14 mouse cellular contexts compared by ENCODE assay signal in genomic region chr6:100977201-100977691, GRCm38 (mm10).
DNase-seq lines count a peak whose midpoint lies in the region; ATAC-seq and TF ChIP-seq lines count a peak whose summit lies in the region.
"Had no signal": no experiment of that assay in that cellular context is flagged by ENCODE, and none has a peak within 500 bp of the region (broad histone marks: within the 10 kb centered on the region; RNA-seq: fewer than 3 reads in every experiment).

No protein-coding gene starts in this region.

- H3K4me3 ChIP-seq in intestine, embryonic 15.5 days (replicated peaks) = no peak overlapping the region
- H3K4me3 ChIP-seq in intestine, embryonic 16.5 days (ENCODE audit: low read length) = no peak overlapping the region
- no peak overlapping the region for H3K4me3 ChIP-seq in hindbrain, embryonic 11.5 days (ENCODE audit: low read depth, low read length)
- no peak overlapping the region for H3K4me3 ChIP-seq in limb, embryonic 14.5 days (replicated peaks; ENCODE audit: low read length)
- H3K4me3 ChIP-seq in neural tube, embryonic 14.5 days (ENCODE audit: low read depth, low read length) = no peak overlapping the region
- H3K4me3 ChIP-seq: heart, adult 2 months; liver, embryonic 15.5 days had no signal

- no peaks in the 10 kb centered on the region for H3K9me3 ChIP-seq in intestine, embryonic 15.5 days
- H3K9me3 ChIP-seq in intestine, embryonic 16.5 days (ENCODE audit: control insufficient read depth, low read length) = no peaks in the 10 kb centered on the region
- no peaks in the 10 kb centered on the region for H3K9me3 ChIP-seq in hindbrain, embryonic 11.5 days (ENCODE audit: control insufficient read depth, low read length)
- no peaks in the 10 kb centered on the region for H3K9me3 ChIP-seq in limb, embryonic 14.5 days (ENCODE audit: control insufficient read depth, low read length)
- H3K9me3 ChIP-seq in neural tube, embryonic 14.5 days (ENCODE audit: control insufficient read depth, low read length) = no peaks in the 10 kb centered on the region
- H3K9me3 ChIP-seq: liver, embryonic 15.5 days had no signal

- H3K4me1 ChIP-seq in intestine, embryonic 15.5 days (replicated peaks) = 0 out of 2 replicates have a peak, but pooled peaks cover 6% of the 10 kb centered on the region
- 0 out of 2 replicates have a peak, but pooled peaks cover 2% of the 10 kb centered on the region for H3K4me1 ChIP-seq in intestine, embryonic 16.5 days (ENCODE audit: control insufficient read depth, insufficient read depth, low read length)
- peaks cover 6% of the 10 kb centered on the region; the same call in 1 of the 2 replicates for H3K4me1 ChIP-seq in hindbrain, embryonic 11.5 days (replicated peaks; ENCODE audit: control insufficient read depth, insufficient read depth, low read length)
- H3K4me1 ChIP-seq in limb, embryonic 14.5 days (ENCODE audit: control insufficient read depth, insufficient read depth, low read length) = peaks cover 23% of the 10 kb centered on the region
- H3K4me1 ChIP-seq in neural tube, embryonic 14.5 days (ENCODE audit: control insufficient read depth, insufficient read depth, low read length) = peaks cover 20% of the 10 kb centered on the region; the same call in 1 of the 2 replicates
- H3K4me1 ChIP-seq: liver, embryonic 15.5 days had no signal

- peak; percentile 38 for DNase-seq in hindbrain, embryonic 11.5 days (ENCODE audit: low spot score)
- peak; percentile 73 for DNase-seq in limb, embryonic 14.5 days (ENCODE audit: low spot score)
- DNase-seq in frontal cortex, postnatal 25 days (ENCODE audit: low spot score in 2 of 2) = no peak
- no peak for DNase-seq in adipocyte (ENCODE audit: low spot score)
- DNase-seq in gastrocnemius, postnatal 10 days = no peak
- DNase-seq: adrenal gland, postnatal 10 days; heart, adult 2 months; heart, postnatal 4 days; kidney, postnatal 14 days had no signal

- no peak overlapping the region for H3K27ac ChIP-seq in intestine, embryonic 15.5 days
- no peak overlapping the region for H3K27ac ChIP-seq in intestine, embryonic 16.5 days (ENCODE audit: low read length)
- peak overlapping the region; percentile 67 for H3K27ac ChIP-seq in hindbrain, embryonic 11.5 days (ENCODE audit: low read depth, low read length)
- 0 out of 2 replicates have a peak overlapping the region, but pooled peaks have one; percentile 20 for H3K27ac ChIP-seq in limb, embryonic 14.5 days (replicated peaks; ENCODE audit: low read depth, low read length)
- H3K27ac ChIP-seq in neural tube, embryonic 14.5 days (ENCODE audit: low read depth, low read length) = no peak overlapping the region
- H3K27ac ChIP-seq: heart, adult 2 months; liver, embryonic 15.5 days had no signal

- H3K27me3 ChIP-seq in intestine, embryonic 15.5 days (replicated peaks) = no peaks in the 10 kb centered on the region
- no peaks in the 10 kb centered on the region for H3K27me3 ChIP-seq in intestine, embryonic 16.5 days (replicated peaks; ENCODE audit: control insufficient read depth, insufficient read depth, low read length)
- no peaks in the 10 kb centered on the region for H3K27me3 ChIP-seq in hindbrain, embryonic 11.5 days (ENCODE audit: control insufficient read depth, insufficient read depth, low read length)
- no peaks in the 10 kb centered on the region for H3K27me3 ChIP-seq in limb, embryonic 14.5 days (ENCODE audit: control insufficient read depth, insufficient read depth, low read length)
- no peaks in the 10 kb centered on the region for H3K27me3 ChIP-seq in neural tube, embryonic 14.5 days (ENCODE audit: control insufficient read depth, insufficient read depth, low read length)
- H3K27me3 ChIP-seq: liver, embryonic 15.5 days had no signal

- H3K9ac ChIP-seq in intestine, embryonic 15.5 days = no peak overlapping the region
- no peak overlapping the region for H3K9ac ChIP-seq in intestine, embryonic 16.5 days (ENCODE audit: low read depth, low read length)
- no peak overlapping the region for H3K9ac ChIP-seq in hindbrain, embryonic 11.5 days (ENCODE audit: low read depth, low read length)
- H3K9ac ChIP-seq in limb, embryonic 14.5 days (ENCODE audit: low read depth, low read length, severe bottlenecking) = no peak overlapping the region
- no peak overlapping the region for H3K9ac ChIP-seq in neural tube, embryonic 14.5 days (replicated peaks; ENCODE audit: low read depth, low read length)
- H3K9ac ChIP-seq: liver, embryonic 15.5 days had no signal

- 46% methylated on average over 9 of the region's 9 CpGs for WGBS in intestine, embryonic 15.5 days
- 39% methylated on average over 9 of the region's 9 CpGs for WGBS in intestine, embryonic 16.5 days
- WGBS in hindbrain, embryonic 11.5 days = 54% methylated on average over 9 of the region's 9 CpGs
- WGBS in limb, embryonic 14.5 days = 30% methylated on average over 9 of the region's 9 CpGs
- 34% methylated on average over 9 of the region's 9 CpGs for WGBS in neural tube, embryonic 14.5 days

- no peak for TF ChIP-seq POLR2A in limb, embryonic 14.5 days (IDR thresholded peaks at IDR 0.05; ENCODE audit: borderline replicate concordance, extremely low read depth, insufficient read depth, insufficient read length)

- ATAC-seq in intestine, embryonic 15.5 days = 0 out of 2 replicates have a peak, but pooled peaks have one; percentile 43
- ATAC-seq in intestine, embryonic 16.5 days = no peak
- peak; percentile 33 for ATAC-seq in hindbrain, embryonic 11.5 days (ENCODE audit: low FRiP score)
- peak; percentile 56 for ATAC-seq in limb, embryonic 14.5 days (ENCODE audit: low FRiP score, low read depth)
- ATAC-seq in neural tube, embryonic 14.5 days (ENCODE audit: low read depth) = peak; percentile 68; the same call in 1 of the 2 replicates
- ATAC-seq: Patski had no signal

- no peaks in the 10 kb centered on the region for H3K36me3 ChIP-seq in intestine, embryonic 15.5 days
- no peaks in the 10 kb centered on the region for H3K36me3 ChIP-seq in intestine, embryonic 16.5 days (ENCODE audit: control insufficient read depth, insufficient read depth, low read length)
- no peaks in the 10 kb centered on the region for H3K36me3 ChIP-seq in hindbrain, embryonic 11.5 days (ENCODE audit: control insufficient read depth, insufficient read depth, low read length)
- no peaks in the 10 kb centered on the region for H3K36me3 ChIP-seq in limb, embryonic 14.5 days (ENCODE audit: control insufficient read depth, insufficient read depth, low read length)
- H3K36me3 ChIP-seq in neural tube, embryonic 14.5 days (ENCODE audit: control insufficient read depth, insufficient read depth, low read length) = no peaks in the 10 kb centered on the region
- H3K36me3 ChIP-seq: liver, embryonic 15.5 days had no signal

- H3K4me2 ChIP-seq in intestine, embryonic 15.5 days (replicated peaks) = no peak overlapping the region
- H3K4me2 ChIP-seq in intestine, embryonic 16.5 days (ENCODE audit: low read depth, low read length) = no peak overlapping the region
- H3K4me2 ChIP-seq in hindbrain, embryonic 11.5 days (replicated peaks; ENCODE audit: low read depth, low read length) = no peak overlapping the region
- no peak overlapping the region for H3K4me2 ChIP-seq in limb, embryonic 14.5 days (replicated peaks; ENCODE audit: low read depth, low read length, severe bottlenecking)
- peak overlapping the region; percentile 6; the same call in 1 of the 2 replicates for H3K4me2 ChIP-seq in neural tube, embryonic 14.5 days (ENCODE audit: low read depth, low read length)
- H3K4me2 ChIP-seq: liver, embryonic 15.5 days had no signal

Comparison
In these comparisons a context has a peak if more than half of its experiments do, and no peak if none do; other contexts are left out.
1. H3K27ac ChIP-seq: peak in hindbrain, embryonic 11.5 days (single experiment) and limb, embryonic 14.5 days (single experiment); none in intestine, embryonic 15.5 days (single experiment), intestine, embryonic 16.5 days (single experiment) and neural tube, embryonic 14.5 days (single experiment).
2. DNase-seq: peak in hindbrain, embryonic 11.5 days (single experiment) and limb, embryonic 14.5 days (single experiment); none in frontal cortex, postnatal 25 days (0 of 2), adipocyte (single experiment) and gastrocnemius, postnatal 10 days (single experiment).